Mouse (Mus musculus): ENCODE measurements at regions not wholly inside any gene's neighbourhood (a gene's known extent, or its start where the extent isn't known, plus 50 kb on each side); places are given as distances from the start of the nearest gene placed in this dataset.

DNA sequence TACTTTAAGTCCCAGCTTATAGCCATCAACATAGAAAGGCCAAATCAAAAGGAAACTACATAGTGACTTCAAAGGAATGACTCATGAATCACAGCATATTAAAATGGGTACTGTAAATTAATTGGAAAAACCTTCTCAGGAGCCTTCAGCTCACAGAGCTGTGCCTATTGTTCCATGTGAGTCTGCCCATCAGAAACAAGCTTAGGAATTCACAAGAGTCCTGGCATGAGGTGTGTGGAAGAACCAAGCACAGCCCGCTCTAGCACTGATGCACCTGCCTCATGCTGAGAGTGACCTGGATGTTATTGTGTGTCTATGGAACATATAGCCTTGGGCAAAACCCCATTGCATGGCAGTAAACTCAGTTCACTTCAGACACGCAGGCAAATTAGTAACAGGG lies 61.5 kb upstream of the Adamts16 start:
- TF ChIP-seq CTCF (IDR thresholded peaks at IDR 0.05; ENCODE audit: low read depth) (no peak), EP300 (optimal IDR thresholded peaks at IDR 0.05) (no peak)
